Mouse (Mus musculus) kidney, postnatal 14 days (tissue): ENCODE measurements around the gene Tmem240.
"Not testable (repeated sequence)": the region's sequence is repeated elsewhere in the genome, so short reads cannot be mapped to it uniquely, and the experiment has no call there.

Experiments
- DNase-seq: peaks from one replicate; pipeline ENCODE4 v3.0.0; 2022; ENCODE audit warnings: mixed read lengths

Gene Tmem240

GRCm38 (mm10) chr4:155734350-155734941 lies at the start of gene Tmem240:
Tmem240 (plus strand) TSS chr4:155734800.
- peak; percentile 92 for DNase-seq

DNA sequence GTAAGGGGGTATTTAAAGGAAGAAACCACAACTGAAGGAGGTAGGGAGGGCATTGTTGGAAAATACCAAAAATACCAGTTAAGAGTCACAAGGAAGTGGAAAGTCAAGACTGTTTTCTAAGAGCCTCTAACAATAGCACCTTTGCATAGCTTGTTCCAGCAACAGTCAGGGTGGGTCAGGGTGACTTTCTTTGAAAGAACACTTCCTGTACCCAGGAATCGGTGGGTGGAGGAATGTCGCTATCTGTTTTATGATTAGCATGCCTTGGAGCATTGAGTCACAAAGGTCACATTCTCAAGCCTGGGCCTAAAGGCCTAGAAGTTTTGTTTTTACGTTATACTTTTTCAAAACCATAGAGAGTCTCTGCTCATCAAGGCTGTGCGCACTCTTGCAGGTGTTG lies 46.8 kb upstream of the Tmem240 start:
- not testable (repeated sequence) for DNase-seq

- DNase-seq, result no peak
These were observed 43.8 kb upstream of the Tmem240 start for GRCm38 (mm10) chr4:155690571-155691375.

DNA sequence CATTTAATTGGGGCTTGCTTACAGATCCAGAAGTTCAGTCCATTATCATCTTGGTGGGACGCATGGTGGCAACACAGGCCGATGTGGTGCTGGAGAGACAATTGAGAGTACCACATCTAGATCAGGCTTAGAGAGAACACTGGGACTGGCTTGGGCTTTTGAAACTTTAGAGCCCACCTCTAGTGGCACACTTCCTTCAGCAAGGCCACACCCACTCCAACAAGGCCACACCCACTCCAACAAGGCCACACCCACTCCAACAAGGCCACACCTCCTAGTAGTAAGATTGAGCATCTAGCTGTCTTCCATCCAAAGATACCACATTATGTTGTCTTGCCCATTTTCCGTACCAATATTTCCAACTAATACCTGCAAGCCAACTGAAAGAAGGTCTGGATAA lies 42.2 kb upstream of the Tmem240 start:
- no peak for DNase-seq

GRCm38 (mm10) chr4:155694111-155694481 lies 40.5 kb upstream of the Tmem240 start, which contains the start of gene Fndc10:
Fndc10 (plus strand) TSS chr4:155694342.
- peak; percentile 70 for DNase-seq

DNA sequence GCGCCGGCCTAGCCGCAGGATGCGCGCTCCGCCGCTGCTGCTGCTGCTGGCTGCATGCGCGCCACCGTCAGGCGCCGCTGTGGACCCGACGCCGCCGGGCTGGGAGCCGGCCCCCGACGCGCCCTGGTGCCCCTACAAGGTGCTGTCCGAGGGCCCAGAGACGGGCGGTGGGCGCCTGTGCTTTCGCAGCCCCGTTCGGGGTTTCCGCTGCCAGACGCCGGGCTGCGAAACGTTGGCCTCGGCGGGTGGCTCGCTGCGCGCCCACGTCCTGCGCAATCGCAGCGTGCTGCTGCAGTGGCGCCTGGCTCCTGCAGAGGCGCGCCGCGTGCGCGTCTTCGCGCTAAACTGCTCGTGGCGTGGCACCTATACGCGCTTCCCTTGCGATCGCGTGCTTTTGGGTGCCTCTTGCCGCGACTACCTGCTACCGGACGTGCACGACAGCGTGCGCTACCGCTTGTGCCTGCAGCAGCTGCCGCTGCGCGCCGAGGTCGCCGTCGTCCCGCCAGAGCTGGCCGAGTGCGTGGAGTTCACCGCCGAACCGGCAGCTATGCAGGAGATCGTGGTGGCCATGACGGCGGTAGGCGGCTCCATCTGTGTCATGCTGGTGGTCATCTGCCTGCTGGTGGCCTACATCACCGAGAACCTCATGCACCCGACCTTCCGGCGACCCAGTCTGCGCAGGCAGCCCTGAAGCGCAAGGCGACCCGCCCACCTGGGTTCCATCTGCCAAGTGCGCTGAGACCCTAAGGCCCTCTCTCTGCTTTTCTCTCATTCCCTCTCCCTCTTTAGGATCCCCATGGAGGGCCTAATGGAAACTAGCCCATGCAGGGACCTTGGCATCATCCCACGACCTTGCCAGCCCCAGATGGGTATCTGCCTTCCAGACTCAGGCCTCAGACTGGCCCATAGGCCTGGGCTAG lies 39.9 kb upstream of the Tmem240 start:
- DNase-seq, result peak; percentile 67

DNA sequence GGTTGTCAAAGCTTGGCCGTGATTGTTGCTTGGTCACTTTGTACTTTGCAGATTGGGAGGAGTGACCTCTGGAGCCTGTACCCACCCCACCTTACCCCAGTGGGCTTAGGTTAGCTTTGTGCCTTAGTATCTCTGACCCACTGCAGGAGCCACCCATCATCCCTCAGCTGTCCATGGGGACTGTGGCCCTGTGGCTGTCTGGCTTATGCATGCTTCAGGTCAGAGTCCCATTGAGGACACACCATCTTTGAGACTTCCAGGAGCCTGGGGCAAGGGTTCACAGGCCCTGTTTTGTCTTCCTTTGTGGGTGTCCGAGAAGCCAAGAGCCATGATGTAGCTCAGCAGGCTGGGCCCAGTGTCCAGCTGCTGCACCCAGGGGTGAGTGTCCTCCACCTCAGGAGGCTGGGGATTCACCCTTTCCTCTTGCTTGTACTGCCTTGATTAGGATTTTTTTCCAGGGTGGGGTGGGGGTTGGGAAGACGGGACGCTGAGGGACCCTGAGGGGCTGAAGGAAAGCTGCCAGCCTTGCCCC lies 39.0 kb upstream of the Tmem240 start:
- DNase-seq, result no peak

GRCm38 (mm10) chr4:155696261-155697255 lies 38.0 kb upstream of the Tmem240 start:
- no peak for DNase-seq

DNA sequence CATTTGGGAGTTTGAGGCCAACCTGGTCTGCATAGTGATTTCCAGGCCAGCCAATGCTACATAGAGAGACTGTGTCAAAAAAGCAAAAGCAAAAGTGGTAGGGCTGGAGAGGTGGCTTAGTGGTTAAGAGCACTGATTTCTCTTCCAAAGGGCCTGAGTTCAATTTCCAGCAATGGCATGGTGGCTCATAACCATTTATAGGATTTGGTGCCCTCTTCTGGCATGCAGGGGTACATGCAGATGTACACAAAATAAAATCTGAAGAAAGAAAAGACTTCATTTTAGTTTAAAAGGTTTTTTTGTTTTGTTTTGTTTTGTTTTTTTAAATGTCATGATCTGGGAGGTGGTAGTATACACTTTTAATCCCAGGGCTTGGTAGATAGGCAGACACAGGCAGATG lies 34.2 kb upstream of the Tmem240 start:
- DNase-seq, result no peak

DNA sequence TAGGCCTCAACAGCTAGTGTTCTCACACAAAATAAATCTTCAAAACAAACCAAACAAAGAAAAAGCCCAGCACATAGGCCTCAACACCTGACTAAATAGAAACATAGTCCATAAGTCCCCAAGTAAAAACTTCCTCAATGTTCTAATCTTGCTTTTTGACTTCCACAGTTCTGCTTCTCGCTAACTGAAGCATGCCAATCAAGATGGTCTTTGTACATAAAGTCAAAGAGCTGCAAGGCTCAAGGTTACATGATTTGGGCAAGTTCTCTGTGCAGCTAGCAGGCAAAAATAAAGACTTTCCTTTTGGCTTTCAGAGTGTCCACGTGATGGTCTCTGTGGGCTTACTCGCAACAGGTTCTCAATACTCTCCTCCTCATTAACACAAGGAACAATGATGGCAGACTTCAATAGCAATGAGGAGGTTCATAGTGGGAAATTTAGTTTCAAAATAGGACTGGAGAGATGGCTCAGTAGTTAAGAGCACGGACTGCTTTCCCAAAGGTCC lies 31.1 kb upstream of the Tmem240 start:
- no peak for DNase-seq

- peak; percentile 97 for DNase-seq
These were observed 29.6 kb upstream of the Tmem240 start, which contains the start of gene Ssu72 for GRCm38 (mm10) chr4:155704721-155705591. Ssu72 (plus strand) TSS chr4:155704800.

DNA sequence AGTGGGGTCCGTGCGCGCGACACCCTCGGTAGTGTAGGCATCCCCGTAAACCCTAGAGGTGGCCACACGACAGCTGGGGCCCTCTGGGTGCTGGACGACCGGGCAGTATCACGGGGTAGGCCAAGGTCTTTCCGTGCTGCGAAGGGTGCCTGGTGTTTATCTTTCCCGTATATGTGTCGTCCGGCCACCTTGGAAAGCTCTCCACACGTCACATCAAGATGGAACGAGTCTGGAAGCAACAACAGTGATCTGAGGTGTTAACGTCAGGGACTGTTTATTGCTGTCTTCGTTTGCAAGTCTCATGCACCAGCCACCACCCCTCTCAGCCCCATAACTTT lies 29.0 kb upstream of the Tmem240 start:
- no peak for DNase-seq

- DNase-seq, result no peak
These were observed 26.0 kb upstream of the Tmem240 start for GRCm38 (mm10) chr4:155708582-155708981.

DNA sequence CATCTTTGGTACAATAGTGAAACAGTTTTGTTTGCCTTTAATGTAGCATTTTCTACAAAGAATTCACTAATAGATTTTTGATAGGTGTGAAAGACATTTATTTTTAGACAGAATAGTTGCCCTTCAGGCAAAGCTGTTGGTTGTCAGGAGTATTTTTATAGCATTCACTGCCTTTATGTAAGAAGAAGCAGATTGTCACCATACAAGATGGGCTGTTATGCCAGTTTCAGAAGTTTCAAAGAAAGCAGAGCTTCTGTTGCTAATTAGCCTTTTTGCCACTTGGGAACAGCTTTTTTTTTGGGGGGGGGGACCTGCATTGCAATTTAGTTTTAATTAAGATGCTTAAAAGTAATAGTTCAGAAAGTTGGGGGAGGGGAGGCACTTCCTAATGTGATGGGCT lies 25.6 kb upstream of the Tmem240 start:
- DNase-seq, result no peak

- peak; percentile 19 for DNase-seq
These were observed 23.9 kb upstream of the Tmem240 start for GRCm38 (mm10) chr4:155710521-155711252.

DNA sequence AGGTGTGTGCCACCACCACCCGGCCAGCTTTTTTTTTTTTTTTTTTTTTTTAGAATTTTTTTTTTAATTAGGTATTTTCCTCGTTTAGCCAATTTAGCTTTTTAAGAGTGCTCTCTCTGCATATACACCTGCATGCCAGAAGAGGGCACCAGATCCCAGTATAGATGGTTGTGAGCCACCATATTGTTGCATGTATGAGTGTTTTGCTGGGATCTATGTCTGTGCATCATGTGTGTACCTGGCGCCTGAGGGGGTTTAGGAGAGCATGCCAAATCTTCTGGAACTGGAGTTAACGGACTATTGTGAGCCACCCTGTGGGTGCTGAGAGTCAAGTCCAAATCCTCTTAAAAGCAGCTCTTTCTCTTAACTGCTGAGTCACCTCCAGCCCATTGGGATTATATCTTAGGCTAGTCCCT lies 12.9 kb upstream of the Tmem240 start:
- peak; percentile 36 for DNase-seq

- no peak for DNase-seq
These were observed 6.6 kb upstream of the Tmem240 start for GRCm38 (mm10) chr4:155727993-155728392.

DNA sequence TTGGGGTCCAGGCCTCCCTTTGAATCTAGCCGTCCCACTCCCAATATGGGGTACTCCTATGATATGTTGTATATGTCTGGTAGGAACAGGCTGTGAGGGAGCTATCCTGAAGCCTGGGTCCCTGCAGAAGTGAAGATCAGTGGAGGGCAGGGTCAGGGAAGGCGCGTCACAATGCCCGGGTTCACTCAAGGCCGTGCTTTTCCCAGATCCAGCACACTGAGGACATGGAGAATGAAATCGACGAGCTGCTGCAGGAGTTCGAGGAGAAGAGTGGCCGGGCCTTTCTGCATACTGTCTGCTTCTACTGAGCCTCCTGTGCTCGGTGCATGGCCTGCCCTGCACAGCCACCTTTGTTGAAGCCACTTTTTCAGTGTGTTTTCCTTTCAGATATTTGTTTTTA lies 1.3 kb upstream of the Tmem240 start:
- no peak for DNase-seq

DNA sequence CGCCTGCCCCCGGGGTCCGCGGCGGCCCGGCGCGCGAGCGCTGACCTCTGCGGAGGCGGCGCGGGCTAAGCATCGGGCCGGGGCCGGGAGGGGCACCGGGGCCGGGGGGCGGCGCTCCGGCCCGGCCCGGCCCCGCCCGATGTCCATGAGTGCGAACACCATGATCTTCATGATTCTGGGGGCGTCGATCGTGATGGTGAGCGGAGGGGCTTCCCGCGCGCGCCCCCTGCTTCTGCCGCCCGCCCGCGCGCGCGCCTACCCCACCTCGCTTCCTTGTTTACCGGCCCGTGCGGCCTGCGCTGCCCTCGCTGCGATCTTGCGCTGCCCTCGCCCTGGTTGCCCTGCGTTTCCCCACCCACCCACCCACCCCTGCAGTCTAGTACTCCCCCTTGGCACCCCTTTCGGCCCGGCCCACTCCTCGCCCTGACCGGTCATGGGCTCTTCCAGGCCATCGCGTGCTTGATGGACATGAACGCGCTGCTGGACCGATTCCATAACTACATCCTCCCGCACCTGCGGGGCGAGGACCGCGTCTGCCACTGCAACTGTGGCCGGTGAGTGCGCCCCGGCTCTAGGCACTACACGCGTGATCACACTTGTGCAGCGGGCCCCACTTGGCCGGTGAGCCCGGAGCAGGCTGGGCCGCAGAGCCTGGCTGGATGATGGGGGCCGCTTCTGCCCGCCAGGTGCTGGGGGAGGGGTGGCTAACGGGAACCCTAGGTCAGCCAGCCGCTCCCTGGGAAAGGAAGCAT lies 527 bp downstream of the Tmem240 start:
- peak; percentile 60 for DNase-seq
